Mouse (Mus musculus) liver, embryonic 13.5 days (tissue): ENCODE measurements around the gene Olfr1009. TPM values are rescaled to one million over a fixed set of nuclear protein-coding genes. Genes with fewer than 3 reads are reported as not detected.
"Not testable (repeated sequence)": the region's sequence is repeated elsewhere in the genome, so short reads cannot be mapped to it uniquely, and the experiment has no call there.

Experiments used
- ATAC-seq: fragments of 200-750 bp; cut with Nextera tagmentation; 2 replicates; pipeline ENCODE4 v1.8.0; 2017; ENCODE audit warnings: low read depth, mild to moderate bottlenecking, moderate number of reproducible peaks, moderate library complexity
- DNase-seq: peaks from one replicate; pipeline ENCODE4 v3.0.0; 2022
- H3K27ac ChIP-seq: fragments of 300-500 bp; sonication (generic); 2 replicates; pipeline ENCODE4 v1.5.1; 2015; ENCODE audit warnings: moderate library complexity, mild to moderate bottlenecking, inconsistent platforms
- H3K27me3 ChIP-seq: fragments of 300-500 bp; sonication (generic); 2 replicates; pipeline ENCODE4 v1.6.1; 2015; ENCODE audit warnings: mild to moderate bottlenecking, inconsistent platforms
- H3K36me3 ChIP-seq: fragments of 300-500 bp; sonication (generic); 2 replicates; pipeline ENCODE4 v1.6.1; 2015; ENCODE audit warnings: mild to moderate bottlenecking, inconsistent platforms
- H3K4me1 ChIP-seq: fragments of 300-500 bp; sonication (generic); replicated peaks from 2 replicates; pipeline ENCODE4 v1.6.1; 2015; ENCODE audit warnings: inconsistent platforms
- H3K4me2 ChIP-seq: fragments of 300-500 bp; sonication (generic); 2 replicates; pipeline ENCODE4 v1.6.1; 2015; ENCODE audit warnings: inconsistent platforms, mild to moderate bottlenecking, moderate library complexity
- H3K4me3 ChIP-seq: fragments of 300-500 bp; sonication (generic); replicated peaks from 2 replicates; pipeline ENCODE4 v1.5.1; 2015; ENCODE audit warnings: mild to moderate bottlenecking, inconsistent platforms
- H3K9ac ChIP-seq: fragments of 300-500 bp; sonication (generic); 2 replicates; pipeline ENCODE4 v1.6.1; 2015; ENCODE audit warnings: mild to moderate bottlenecking, inconsistent platforms
- H3K9me3 ChIP-seq: fragments of 300-500 bp; sonication (generic); replicated peaks from 2 replicates; pipeline ENCODE4 v1.6.1; 2016; ENCODE audit warnings: inconsistent platforms
- WGBS: fragments of 180-500 bp; shearing (Covaris S2); methylation state at CpG from one replicate; pipeline ENCODE4 v1.1.7; 2015; ENCODE audit not compliant: insufficient replicate concordance; 5-methylcytosine and 5-hydroxymethylcytosine counted together
- polyA plus RNA-seq: library from polyadenylated mRNA; unstranded; fragments of >200 nt; fragmentation: Nextera tagmentation; extraction: Ambion mirVana; gene quantifications from 2 replicates; pipeline ENCODE4 v1.2.1, GENCODE M21; 2015

Gene Olfr1009
- not detected in 2 replicates for polyA plus RNA-seq

DNA sequence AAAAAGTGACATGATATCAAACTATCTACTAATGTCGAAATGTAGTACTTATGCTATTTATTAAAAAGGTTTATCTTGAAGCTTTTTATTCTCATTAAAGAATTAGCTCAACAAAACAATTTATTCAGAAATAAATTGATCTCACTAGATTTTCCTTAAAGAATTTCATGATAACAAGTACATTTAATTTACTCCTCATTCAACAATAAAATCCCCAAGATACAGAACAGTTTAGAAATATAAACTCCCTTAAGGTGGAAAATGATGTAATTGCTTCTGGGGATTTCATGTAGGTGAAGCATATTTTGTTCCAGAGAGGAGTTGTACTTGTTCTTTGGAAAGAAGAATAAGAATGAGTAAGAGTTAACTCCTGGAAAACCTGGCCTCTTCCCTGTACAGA, at the start of gene Olfr1009:
Gene Olfr1009, plus strand, starts transcription at position 301 of the 400 bp plus-strand sequence.
- WGBS = 50% methylated on average over 1 of the region's 1 CpGs

DNA sequence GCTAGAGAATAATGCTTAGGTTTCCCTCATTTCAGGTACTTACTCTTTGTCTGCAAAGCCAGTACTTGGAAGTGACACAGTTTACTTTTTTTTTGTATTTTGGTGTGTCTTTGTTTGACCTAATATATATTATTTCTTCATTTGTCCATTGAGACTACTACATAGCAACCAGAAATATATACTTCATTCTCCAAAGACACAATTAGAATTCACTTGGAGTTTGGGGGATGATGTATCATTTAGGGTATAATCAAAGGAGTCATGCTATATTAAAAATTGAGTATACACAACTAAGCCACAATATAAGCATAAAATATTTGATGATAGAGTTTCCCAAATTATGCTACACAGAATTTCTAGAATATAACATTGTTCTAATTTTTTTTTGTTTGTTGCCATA, 36.6 kb upstream of the Olfr1009 start, which contains the start of gene Olfr1006:
Gene Olfr1006, minus strand, starts transcription at position 101 of the 400 bp plus-strand sequence.
- Histone ChIP-seq H3K9ac (no peak within 1 kb of the TSS), H3K27ac (no peak within 1 kb of the TSS), H3K36me3 (no peaks in the 10 kb centered on the region), H3K4me2 (no peak within 1 kb of the TSS), H3K4me1 (no peaks in the 10 kb centered on the region), H3K27me3 (no peaks in the 10 kb centered on the region), H3K4me3 (no peak within 1 kb of the TSS), H3K9me3 (no peaks in the 10 kb centered on the region)
- DNase-seq (no peak), ATAC-seq (no peak)

More for the DNA sequence above, at the start of gene Olfr1009:
- no peak within 1 kb of the TSS for H3K9ac ChIP-seq
- ATAC-seq (no peak), DNase-seq (no peak)
- no peak within 1 kb of the TSS for H3K4me2 ChIP-seq
- H3K36me3 ChIP-seq = no peaks in the 10 kb centered on the region
- H3K9me3 ChIP-seq = no peaks in the 10 kb centered on the region
- no peaks in the 10 kb centered on the region for H3K4me1 ChIP-seq
- H3K27ac ChIP-seq = no peak within 1 kb of the TSS
- no peak within 1 kb of the TSS for H3K4me3 ChIP-seq
- H3K27me3 ChIP-seq = no peaks in the 10 kb centered on the region

GRCm38 (mm10) chr2:85689131-85689530, 26.1 kb upstream of the Olfr1009 start, which contains the start of gene Olfr1008:
Olfr1008 (plus strand) TSS chr2:85689431.
- Histone ChIP-seq H3K9ac (no peak within 1 kb of the TSS), H3K36me3 (no peaks in the 10 kb centered on the region), H3K4me3 (no peak within 1 kb of the TSS), H3K4me2 (no peak within 1 kb of the TSS), H3K27ac (no peak within 1 kb of the TSS), H3K9me3 (no peaks in the 10 kb centered on the region; the same call in 1 of the 2 replicates), H3K4me1 (no peaks in the 10 kb centered on the region), H3K27me3 (no peaks in the 10 kb centered on the region)
- ATAC-seq = no peak
- no peak for DNase-seq

- H3K4me2 ChIP-seq, H3K9me3 ChIP-seq, ATAC-seq, H3K9ac ChIP-seq, DNase-seq, H3K4me3 ChIP-seq, H3K27ac ChIP-seq, H3K4me1 ChIP-seq, H3K27me3 ChIP-seq, H3K36me3 ChIP-seq: not testable (repeated sequence)
- WGBS = 49% methylated on average over 2 of the region's 2 CpGs
Observed at GRCm38 (mm10) chr2:85710680-85711079, 4.5 kb upstream of the Olfr1009 start.

GRCm38 (mm10) chr2:85711159-85711558, 4.1 kb upstream of the Olfr1009 start:
- Histone ChIP-seq H3K27ac (no peak overlapping the region), H3K4me3 (no peak overlapping the region), H3K4me2 (no peak overlapping the region), H3K9me3 (no peaks in the 10 kb centered on the region), H3K27me3 (no peaks in the 10 kb centered on the region), H3K9ac (no peak overlapping the region), H3K36me3 (no peaks in the 10 kb centered on the region), H3K4me1 (no peaks in the 10 kb centered on the region)
- WGBS = 35% methylated on average over 1 of the region's 1 CpGs
- ATAC-seq (no peak), DNase-seq (no peak)

DNA sequence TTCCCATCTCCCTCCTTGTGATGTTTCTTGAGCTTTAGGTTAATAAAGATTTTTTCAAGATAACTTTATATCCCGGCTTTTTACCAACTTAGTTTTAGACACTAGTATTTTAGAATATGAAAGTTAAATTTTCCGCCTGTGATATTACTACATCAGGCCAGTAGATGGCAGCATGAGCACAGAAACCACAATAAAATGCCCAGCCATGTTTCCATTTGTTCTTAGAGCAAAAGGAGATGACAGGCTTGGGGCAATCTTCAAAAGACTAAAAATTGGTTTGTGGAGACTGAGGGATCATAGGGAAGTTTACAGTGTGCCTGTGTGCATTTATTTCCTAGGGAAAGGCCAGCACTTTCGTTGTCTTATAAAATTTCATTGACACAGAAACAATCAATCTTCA, 10.6 kb downstream of the Olfr1009 start:
- H3K9me3 ChIP-seq = no peaks in the 10 kb centered on the region
- 11% methylated on average over 3 of the region's 3 CpGs for whole genome bisulfite sequencing
- no peak overlapping the region for H3K4me2 ChIP-seq
- DNase-seq = no peak
- ATAC-seq = no peak
- no peaks in the 10 kb centered on the region for H3K36me3 ChIP-seq
- no peak overlapping the region for H3K4me3 ChIP-seq
- H3K4me1 ChIP-seq = no peaks in the 10 kb centered on the region
- H3K9ac ChIP-seq = no peak overlapping the region
- no peaks in the 10 kb centered on the region for H3K27me3 ChIP-seq
- no peak overlapping the region for H3K27ac ChIP-seq

DNA sequence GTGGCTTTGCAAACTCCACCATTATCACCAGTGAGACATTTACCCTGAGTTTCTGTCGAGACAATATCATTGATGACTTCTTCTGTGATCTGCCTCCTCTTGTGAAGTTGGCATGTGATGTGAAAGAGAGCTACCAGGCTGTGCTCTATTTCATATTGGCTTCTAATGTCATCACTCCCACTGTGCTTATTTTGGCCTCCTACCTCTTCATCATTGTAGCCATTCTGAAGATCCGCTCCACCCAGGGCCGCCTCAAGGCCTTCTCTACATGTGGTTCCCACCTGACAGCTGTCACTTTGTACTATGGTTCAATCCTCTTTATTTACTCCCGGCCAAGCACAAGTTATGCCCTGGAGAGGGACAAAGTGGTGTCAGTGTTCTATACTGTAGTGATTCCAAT, 38.6 kb downstream of the Olfr1009 start:
- ATAC-seq (no peak), DNase-seq (no peak)
- no peaks in the 10 kb centered on the region for H3K27me3 ChIP-seq
- H3K4me2 ChIP-seq = no peak overlapping the region
- no peaks in the 10 kb centered on the region for H3K36me3 ChIP-seq
- H3K4me3 ChIP-seq = no peak overlapping the region
- 64% methylated on average over 4 of the region's 4 CpGs for WGBS
- no peak overlapping the region for H3K27ac ChIP-seq
- H3K4me1 ChIP-seq = no peaks in the 10 kb centered on the region
- H3K9ac ChIP-seq = no peak overlapping the region
- no peaks in the 10 kb centered on the region for H3K9me3 ChIP-seq

DNA sequence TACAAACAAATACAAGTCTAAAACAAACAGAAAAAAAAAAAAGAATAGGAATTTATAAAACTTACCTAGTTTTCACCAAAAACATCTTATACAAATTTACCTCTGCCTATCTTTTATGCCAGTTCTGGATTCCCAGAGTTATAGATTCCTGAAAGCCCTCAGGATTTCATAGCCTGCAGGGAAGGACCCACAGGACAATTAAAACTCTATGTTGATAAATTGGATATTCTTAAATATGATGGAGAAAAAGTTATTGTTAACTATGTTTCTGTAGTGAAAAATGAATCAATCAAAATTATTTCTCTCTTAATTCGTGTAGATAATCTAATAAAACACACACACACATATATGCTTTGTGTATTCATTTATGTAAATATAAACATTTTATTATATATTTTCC, 47.4 kb downstream of the Olfr1009 start, which contains the start of gene Olfr1012:
Gene Olfr1012, minus strand, starts transcription at position 101 of the 400 bp plus-strand sequence.
- Histone ChIP-seq H3K4me1 (no peaks in the 10 kb centered on the region), H3K4me2 (no peak within 1 kb of the TSS), H3K4me3 (no peak within 1 kb of the TSS), H3K36me3 (no peaks in the 10 kb centered on the region), H3K9me3 (no peaks in the 10 kb centered on the region), H3K27ac (no peak within 1 kb of the TSS), H3K27me3 (no peaks in the 10 kb centered on the region), H3K9ac (no peak within 1 kb of the TSS)
- 34% methylated on average over 1 of the region's 1 CpGs for WGBS
- ATAC-seq = no peak
- DNase-seq = no peak

GRCm38 (mm10) chr2:85766798-85767197, 51.6 kb downstream of the Olfr1009 start, which contains the start of gene Olfr1013:
Olfr1013 (plus strand) TSS chr2:85767098.
- no peak within 1 kb of the TSS for H3K27ac ChIP-seq
- DNase-seq (no peak), ATAC-seq (no peak)
- H3K9me3 ChIP-seq = no peaks in the 10 kb centered on the region
- H3K4me1 ChIP-seq = no peaks in the 10 kb centered on the region
- no peak within 1 kb of the TSS for H3K4me2 ChIP-seq
- no peak within 1 kb of the TSS for H3K4me3 ChIP-seq
- H3K27me3 ChIP-seq = no peaks in the 10 kb centered on the region
- no peaks in the 10 kb centered on the region for H3K36me3 ChIP-seq
- no peak within 1 kb of the TSS for H3K9ac ChIP-seq

GRCm38 (mm10) chr2:85772413-85772812, 57.2 kb downstream of the Olfr1009 start, which contains the start of gene Olfr1014:
Olfr1014 (plus strand) TSS chr2:85772713.
- Histone ChIP-seq H3K9me3 (no peaks in the 10 kb centered on the region), H3K36me3 (no peaks in the 10 kb centered on the region), H3K27me3 (no peaks in the 10 kb centered on the region), H3K4me3 (no peak within 1 kb of the TSS), H3K4me2 (no peak within 1 kb of the TSS), H3K27ac (no peak within 1 kb of the TSS), H3K9ac (no peak within 1 kb of the TSS), H3K4me1 (no peaks in the 10 kb centered on the region)
- no peak for DNase-seq
- no peak for ATAC-seq
